Mouse (Mus musculus): ENCODE measurements around the gene Cyp2d11. TPM values are rescaled to one million over a fixed set of nuclear protein-coding genes. Genes with fewer than 3 reads are reported as not detected.
"Not testable (repeated sequence)": the region's sequence is repeated elsewhere in the genome, so short reads cannot be mapped to it uniquely, and the experiment has no call there.

The Cyp2d11 gene
- not detected in 2 replicates for polyA plus RNA-seq (2014; fragmentation: Nextera tagmentation; extraction: Ambion mirVana)

DNA sequence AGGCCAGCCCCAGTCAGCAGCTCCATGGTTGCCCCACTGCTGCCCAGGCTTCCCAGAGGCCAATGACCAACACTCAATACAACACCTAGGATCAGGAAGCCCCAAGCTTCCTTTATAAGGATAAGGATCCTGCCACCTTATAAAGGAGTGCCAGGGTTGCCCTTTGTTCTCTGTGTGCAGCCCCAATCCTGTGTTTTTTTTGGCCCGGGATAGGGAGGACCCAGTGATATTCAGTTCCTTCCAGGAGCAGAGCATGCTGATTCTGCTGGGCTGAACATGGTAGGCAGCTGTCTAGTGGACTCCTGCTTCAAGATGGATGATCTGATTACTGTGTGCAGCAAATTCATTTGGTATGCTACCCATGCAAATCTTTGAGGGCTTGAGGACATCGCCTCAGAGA, at the start of gene Cyp2d11:
Gene Cyp2d11 (minus strand): TSS at position 101 of the 400 bp plus-strand sequence.
- H3K36me3 ChIP-seq (ENCODE audit: control insufficient read depth, insufficient read depth, low read length); H3K27ac ChIP-seq (ENCODE audit: low read depth, low read length); H3K4me1 ChIP-seq (replicated peaks; ENCODE audit: control insufficient read depth, insufficient read depth, low read length); H3K27me3 ChIP-seq (ENCODE audit: control insufficient read depth, insufficient read depth, low read length); H3K4me2 ChIP-seq (ENCODE audit: low read depth, low read length, severe bottlenecking); H3K9ac ChIP-seq (ENCODE audit: low read length); H3K9me3 ChIP-seq (ENCODE audit: control insufficient read depth, low read length); H3K4me3 ChIP-seq (ENCODE audit: low read depth, low read length); ATAC-seq (replicated peaks; ENCODE audit: low FRiP score); DNase-seq (ENCODE audit: low spot score): not testable (repeated sequence)
- 82% methylated on average over 2 of the region's 2 CpGs for WGBS

DNA sequence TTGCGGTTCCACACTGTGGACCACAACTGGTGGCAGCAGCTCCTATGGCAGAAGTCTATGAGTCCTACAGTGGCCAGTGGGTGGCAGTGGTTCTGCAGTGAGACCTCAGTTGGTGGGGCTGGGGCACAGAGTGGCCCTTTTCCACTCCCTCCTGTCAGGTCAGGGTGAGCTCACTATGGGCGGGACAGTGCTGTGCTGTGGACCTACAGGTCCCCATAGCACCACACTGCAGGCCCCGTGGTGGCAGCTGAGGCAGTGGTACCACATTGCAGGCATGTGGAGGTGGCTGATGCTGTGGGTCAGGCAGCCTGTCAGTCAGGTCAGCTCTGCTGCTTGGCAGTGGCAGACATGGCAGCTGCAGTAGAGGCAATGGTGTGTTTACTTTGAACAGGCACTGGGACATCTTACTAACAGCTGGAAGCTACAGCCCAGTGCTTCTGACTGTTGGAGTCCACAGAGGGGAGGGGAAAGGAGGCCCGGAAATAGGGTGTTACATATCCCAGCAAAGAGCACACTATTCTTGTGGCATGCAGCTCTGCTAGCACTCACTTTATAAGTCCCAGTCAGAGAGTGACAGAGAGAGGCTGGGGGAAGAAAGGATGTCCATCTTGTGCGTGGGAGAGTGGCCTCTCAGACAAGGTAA, 44.3 kb upstream of the Cyp2d11 start:
- Histone ChIP-seq H3K27ac (ENCODE audit: low read depth, low read length) (no peak overlapping the region), H3K9ac (ENCODE audit: low read length) (no peak overlapping the region), H3K4me2 (ENCODE audit: low read depth, low read length, severe bottlenecking) (no peak overlapping the region), H3K27me3 (ENCODE audit: control insufficient read depth, insufficient read depth, low read length) (no peaks in the 10 kb centered on the region), H3K9me3 (ENCODE audit: control insufficient read depth, low read length) (no peaks in the 10 kb centered on the region; the same call in 1 of the 2 replicates), H3K4me1 (replicated peaks; ENCODE audit: control insufficient read depth, insufficient read depth, low read length) (no peaks in the 10 kb centered on the region), H3K36me3 (ENCODE audit: control insufficient read depth, insufficient read depth, low read length) (no peaks in the 10 kb centered on the region), H3K4me3 (ENCODE audit: low read depth, low read length) (no peak overlapping the region)
- ATAC-seq (replicated peaks; ENCODE audit: low FRiP score) (no peak), DNase-seq (ENCODE audit: low spot score) (no peak)
- 77% methylated on average over 5 of the region's 5 CpGs for WGBS

DNA sequence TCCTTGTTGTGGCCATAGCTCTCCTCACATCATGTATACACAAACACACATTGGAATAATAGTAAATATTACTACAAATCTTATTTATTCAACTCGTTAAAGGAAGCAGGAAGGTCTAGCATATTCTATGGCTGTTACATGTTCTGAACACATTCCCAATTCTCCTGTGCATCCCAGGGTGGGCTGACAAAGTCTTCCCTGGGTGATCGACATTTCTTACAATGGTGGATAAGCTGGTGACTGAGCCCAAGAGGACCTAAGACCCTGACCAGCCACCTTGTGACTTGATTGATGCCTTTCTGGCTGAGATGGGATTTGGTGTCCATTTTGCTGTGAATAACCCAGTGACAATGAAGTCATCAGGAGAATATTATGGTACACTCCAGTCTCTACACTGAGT, 41.8 kb upstream of the Cyp2d11 start:
- Histone ChIP-seq H3K36me3 (ENCODE audit: control insufficient read depth, insufficient read depth, low read length) (no peaks in the 10 kb centered on the region), H3K4me1 (replicated peaks; ENCODE audit: control insufficient read depth, insufficient read depth, low read length) (no peaks in the 10 kb centered on the region), H3K27me3 (ENCODE audit: control insufficient read depth, insufficient read depth, low read length) (no peaks in the 10 kb centered on the region), H3K9me3 (ENCODE audit: control insufficient read depth, low read length) (no peaks in the 10 kb centered on the region; the same call in 1 of the 2 replicates), H3K4me3 (ENCODE audit: low read depth, low read length) (no peak overlapping the region), H3K4me2 (ENCODE audit: low read depth, low read length, severe bottlenecking) (no peak overlapping the region), H3K27ac (ENCODE audit: low read depth, low read length) (no peak overlapping the region), H3K9ac (ENCODE audit: low read length) (no peak overlapping the region)
- no peak for ATAC-seq (replicated peaks; ENCODE audit: low FRiP score)
- no peak for DNase-seq (ENCODE audit: low spot score)
- WGBS = 85% methylated on average over 2 of the region's 2 CpGs

DNA sequence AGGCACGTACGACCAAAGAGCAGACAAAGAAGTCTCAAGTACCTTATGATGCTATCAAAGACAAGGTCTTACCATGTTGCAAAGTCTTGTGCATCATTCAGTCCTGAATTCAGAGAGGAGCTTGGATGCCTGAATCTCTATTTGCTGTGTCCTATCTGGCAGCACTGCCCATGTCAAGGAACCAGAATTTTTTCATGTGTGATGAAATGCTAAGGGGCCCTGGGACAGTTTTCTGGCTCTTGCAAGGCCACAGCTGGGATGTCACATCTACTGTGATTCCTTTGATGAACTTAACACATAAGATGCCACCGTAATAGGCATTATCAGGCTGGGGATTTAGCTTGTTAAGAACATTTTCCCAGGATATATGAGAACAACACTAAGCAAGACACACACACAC, 41.2 kb upstream of the Cyp2d11 start:
- Histone ChIP-seq H3K36me3 (ENCODE audit: control insufficient read depth, insufficient read depth, low read length) (no peaks in the 10 kb centered on the region), H3K4me2 (ENCODE audit: low read depth, low read length, severe bottlenecking) (no peak overlapping the region), H3K9ac (ENCODE audit: low read length) (no peak overlapping the region), H3K4me1 (replicated peaks; ENCODE audit: control insufficient read depth, insufficient read depth, low read length) (no peaks in the 10 kb centered on the region), H3K9me3 (ENCODE audit: control insufficient read depth, low read length) (no peaks in the 10 kb centered on the region; the same call in 1 of the 2 replicates), H3K27ac (ENCODE audit: low read depth, low read length) (no peak overlapping the region), H3K4me3 (ENCODE audit: low read depth, low read length) (no peak overlapping the region), H3K27me3 (ENCODE audit: control insufficient read depth, insufficient read depth, low read length) (no peaks in the 10 kb centered on the region)
- DNase-seq (ENCODE audit: low spot score) = no peak
- no peak for ATAC-seq (replicated peaks; ENCODE audit: low FRiP score)
- WGBS = 90% methylated on average over 3 of the region's 3 CpGs

DNA sequence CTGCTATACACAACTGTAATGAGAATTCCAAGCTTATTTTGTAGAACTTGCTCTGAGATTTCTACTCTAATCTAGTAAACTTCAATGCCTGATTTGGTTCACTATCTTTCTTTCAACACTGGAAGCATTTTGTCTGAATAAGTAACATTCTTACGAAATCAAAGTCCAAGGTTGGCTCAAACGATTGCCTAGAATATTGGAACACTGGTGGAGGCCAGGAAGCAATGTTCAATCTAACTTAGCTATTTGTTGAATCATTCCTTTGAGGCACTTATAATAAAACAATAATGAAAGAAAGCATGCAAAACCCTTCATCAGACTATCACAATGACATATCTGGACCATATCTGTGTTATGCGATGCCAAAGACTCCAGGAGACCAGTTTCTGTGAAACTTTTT, 40.7 kb upstream of the Cyp2d11 start:
- Histone ChIP-seq H3K27ac (ENCODE audit: low read depth, low read length) (no peak overlapping the region), H3K4me1 (replicated peaks; ENCODE audit: control insufficient read depth, insufficient read depth, low read length) (no peaks in the 10 kb centered on the region), H3K9ac (ENCODE audit: low read length) (no peak overlapping the region), H3K4me3 (ENCODE audit: low read depth, low read length) (no peak overlapping the region), H3K4me2 (ENCODE audit: low read depth, low read length, severe bottlenecking) (no peak overlapping the region), H3K27me3 (ENCODE audit: control insufficient read depth, insufficient read depth, low read length) (no peaks in the 10 kb centered on the region), H3K9me3 (ENCODE audit: control insufficient read depth, low read length) (no peaks in the 10 kb centered on the region; the same call in 1 of the 2 replicates), H3K36me3 (ENCODE audit: control insufficient read depth, insufficient read depth, low read length) (no peaks in the 10 kb centered on the region)
- no peak for DNase-seq (ENCODE audit: low spot score)
- no peak for ATAC-seq (replicated peaks; ENCODE audit: low FRiP score)
- WGBS = 92% methylated on average over 3 of the region's 3 CpGs

DNA sequence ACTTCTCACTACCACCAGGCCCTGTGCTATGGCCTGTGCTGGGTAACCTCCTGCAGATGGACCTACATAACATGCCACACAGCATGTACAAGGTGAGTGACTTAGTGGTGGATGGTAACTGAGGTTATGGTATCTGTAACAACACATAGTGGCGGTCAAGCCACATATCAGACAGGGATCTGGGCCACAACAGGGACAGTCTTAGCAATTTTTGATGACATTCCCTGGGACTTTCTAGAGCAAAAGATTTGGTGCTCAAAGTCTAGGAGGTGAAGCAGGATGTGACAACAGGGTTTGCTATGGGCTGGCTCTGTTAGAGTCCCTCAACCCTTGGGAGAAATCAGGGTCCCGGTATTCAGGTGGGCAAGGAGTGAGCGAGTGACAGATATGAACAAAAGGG, 39.8 kb upstream of the Cyp2d11 start:
- H3K4me3 ChIP-seq (ENCODE audit: low read depth, low read length) = no peak overlapping the region
- no peak overlapping the region for H3K4me2 ChIP-seq (ENCODE audit: low read depth, low read length, severe bottlenecking)
- WGBS = 95% methylated on average over 3 of the region's 3 CpGs
- no peaks in the 10 kb centered on the region for H3K27me3 ChIP-seq (ENCODE audit: control insufficient read depth, insufficient read depth, low read length)
- ATAC-seq (replicated peaks; ENCODE audit: low FRiP score) (no peak), DNase-seq (ENCODE audit: low spot score) (no peak)
- H3K27ac ChIP-seq (ENCODE audit: low read depth, low read length) = no peak overlapping the region
- H3K36me3 ChIP-seq (ENCODE audit: control insufficient read depth, insufficient read depth, low read length) = no peaks in the 10 kb centered on the region
- H3K9me3 ChIP-seq (ENCODE audit: control insufficient read depth, low read length) = no peaks in the 10 kb centered on the region; the same call in 1 of the 2 replicates
- no peaks in the 10 kb centered on the region for H3K4me1 ChIP-seq (replicated peaks; ENCODE audit: control insufficient read depth, insufficient read depth, low read length)
- H3K9ac ChIP-seq (ENCODE audit: low read length) = no peak overlapping the region

DNA sequence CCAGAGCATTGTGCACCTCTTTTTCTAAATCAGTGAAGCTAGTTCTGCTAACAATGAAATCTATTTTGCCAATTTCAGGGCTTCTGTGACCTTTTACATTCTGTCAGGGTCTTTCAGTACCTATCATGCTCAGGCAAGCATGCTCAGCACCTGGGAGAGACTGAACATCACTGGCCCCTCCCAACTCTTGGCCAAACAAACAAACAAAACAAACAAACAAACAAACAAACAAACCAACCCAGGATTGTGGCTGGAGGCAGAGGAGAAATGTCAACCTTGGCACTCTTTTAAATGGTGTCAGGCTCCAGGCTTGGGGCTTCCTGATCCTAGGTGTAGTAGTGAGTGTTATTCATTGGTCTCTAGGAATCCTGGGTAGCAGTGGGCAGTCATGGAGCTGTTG, 39.3 kb upstream of the Cyp2d11 start, which contains the start of gene Cyp2d9:
Gene Cyp2d9 (plus strand): TSS at position 301 of the 400 bp plus-strand sequence.
- Histone ChIP-seq H3K4me2 (ENCODE audit: low read depth, low read length, severe bottlenecking) (no peak within 1 kb of the TSS), H3K36me3 (ENCODE audit: control insufficient read depth, insufficient read depth, low read length) (no peaks in the 10 kb centered on the region), H3K27ac (ENCODE audit: low read depth, low read length) (no peak within 1 kb of the TSS), H3K27me3 (ENCODE audit: control insufficient read depth, insufficient read depth, low read length) (no peaks in the 10 kb centered on the region), H3K9me3 (ENCODE audit: control insufficient read depth, low read length) (no peaks in the 10 kb centered on the region; the same call in 1 of the 2 replicates), H3K9ac (ENCODE audit: low read length) (no peak within 1 kb of the TSS), H3K4me3 (ENCODE audit: low read depth, low read length) (no peak within 1 kb of the TSS), H3K4me1 (replicated peaks; ENCODE audit: control insufficient read depth, insufficient read depth, low read length) (no peaks in the 10 kb centered on the region)
- DNase-seq (ENCODE audit: low spot score) (no peak), ATAC-seq (replicated peaks; ENCODE audit: low FRiP score) (no peak)

DNA sequence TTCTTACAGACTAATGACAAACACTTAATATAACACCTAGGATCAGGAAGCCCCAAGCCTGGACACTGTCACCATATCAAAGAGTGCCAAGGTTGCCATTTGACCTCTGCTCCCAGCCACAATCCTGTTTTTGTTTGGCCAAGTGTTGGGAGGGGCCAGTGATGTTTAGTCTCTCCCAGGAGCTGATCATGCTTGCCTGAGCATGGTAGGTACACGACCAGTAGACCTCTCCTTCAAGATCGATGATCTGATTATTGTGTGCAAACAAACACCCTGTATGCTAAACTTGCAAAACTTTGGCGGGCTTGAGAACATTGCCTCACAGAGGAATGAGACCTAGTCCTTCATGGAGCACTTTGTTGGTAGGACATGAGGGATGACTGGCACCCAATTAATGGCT, 29.6 kb upstream of the Cyp2d11 start:
- no peaks in the 10 kb centered on the region for H3K4me1 ChIP-seq (replicated peaks; ENCODE audit: control insufficient read depth, insufficient read depth, low read length)
- no peak for DNase-seq (ENCODE audit: low spot score)
- no peak overlapping the region for H3K4me3 ChIP-seq (ENCODE audit: low read depth, low read length)
- WGBS = 77% methylated on average over 3 of the region's 3 CpGs
- H3K27ac ChIP-seq (ENCODE audit: low read depth, low read length) = no peak overlapping the region
- no peaks in the 10 kb centered on the region for H3K27me3 ChIP-seq (ENCODE audit: control insufficient read depth, insufficient read depth, low read length)
- H3K9me3 ChIP-seq (ENCODE audit: control insufficient read depth, low read length) = no peaks in the 10 kb centered on the region
- H3K9ac ChIP-seq (ENCODE audit: low read length) = no peak overlapping the region
- no peaks in the 10 kb centered on the region for H3K36me3 ChIP-seq (ENCODE audit: control insufficient read depth, insufficient read depth, low read length)
- no peak for ATAC-seq (replicated peaks; ENCODE audit: low FRiP score)
- no peak overlapping the region for H3K4me2 ChIP-seq (ENCODE audit: low read depth, low read length, severe bottlenecking)

DNA sequence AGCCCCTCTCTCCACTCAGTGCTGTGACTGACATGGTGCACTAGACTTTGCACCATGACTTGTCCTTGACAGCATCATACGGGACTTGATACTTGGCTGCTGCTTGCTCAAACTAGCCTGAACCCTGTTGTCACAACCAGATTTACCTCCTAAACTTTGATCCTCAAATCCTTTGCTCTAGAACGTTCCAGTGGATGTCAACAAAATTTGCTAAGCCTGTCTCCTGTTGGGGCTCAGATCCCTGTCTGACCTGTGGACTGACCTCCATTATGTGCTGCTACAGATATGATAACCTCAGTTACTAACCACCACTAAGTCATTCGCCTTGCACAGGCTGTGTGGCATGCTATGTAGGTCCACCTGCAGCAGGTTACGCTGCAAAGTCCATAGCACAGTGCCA, 29.1 kb upstream of the Cyp2d11 start:
- DNase-seq (ENCODE audit: low spot score) (no peak), ATAC-seq (replicated peaks; ENCODE audit: low FRiP score) (no peak)
- Histone ChIP-seq H3K4me2 (ENCODE audit: low read depth, low read length, severe bottlenecking) (no peak overlapping the region), H3K9ac (ENCODE audit: low read length) (no peak overlapping the region), H3K4me3 (ENCODE audit: low read depth, low read length) (no peak overlapping the region), H3K36me3 (ENCODE audit: control insufficient read depth, insufficient read depth, low read length) (no peaks in the 10 kb centered on the region), H3K4me1 (replicated peaks; ENCODE audit: control insufficient read depth, insufficient read depth, low read length) (no peaks in the 10 kb centered on the region), H3K9me3 (ENCODE audit: control insufficient read depth, low read length) (no peaks in the 10 kb centered on the region), H3K27ac (ENCODE audit: low read depth, low read length) (no peak overlapping the region), H3K27me3 (ENCODE audit: control insufficient read depth, insufficient read depth, low read length) (no peaks in the 10 kb centered on the region)
- 78% methylated on average over 4 of the region's 4 CpGs for WGBS
